Mouse (Mus musculus) T-cell, adult 2 months (primary cell): ENCODE results near the gene Ppp2ca.
"Not testable (repeated sequence)": the region's sequence is repeated elsewhere in the genome, so short reads cannot be mapped to it uniquely, and the experiment has no call there.

Experiments
- DNase-seq: peaks from one replicate; pipeline ENCODE4 v3.0.0; 2022; ENCODE audit warnings: low spot score

The Ppp2ca gene

GRCm38 (mm10) chr11:52094568-52094967, 3.9 kb upstream of the Ppp2ca start:
- no peak for DNase-seq

DNA sequence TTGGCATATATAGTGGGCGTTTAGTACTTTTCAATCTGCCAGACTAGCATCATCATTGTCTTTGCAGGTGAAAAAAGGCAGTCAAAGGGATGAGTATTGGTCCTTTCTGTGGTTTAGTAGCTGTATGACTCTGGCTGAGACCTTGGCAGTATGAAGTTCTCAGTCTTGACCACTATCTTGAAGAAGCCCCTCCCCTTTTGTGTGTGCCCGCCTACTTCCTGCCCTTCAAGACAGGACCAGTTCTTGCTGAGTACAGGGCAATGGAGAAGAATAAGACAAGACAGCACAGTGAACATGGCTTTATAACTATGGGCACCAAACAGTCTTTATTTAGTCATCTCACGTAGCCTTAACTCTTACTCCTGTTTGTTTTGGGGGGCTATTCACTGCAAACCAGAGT, 1.5 kb upstream of the Ppp2ca start:
- no peak for DNase-seq

DNA sequence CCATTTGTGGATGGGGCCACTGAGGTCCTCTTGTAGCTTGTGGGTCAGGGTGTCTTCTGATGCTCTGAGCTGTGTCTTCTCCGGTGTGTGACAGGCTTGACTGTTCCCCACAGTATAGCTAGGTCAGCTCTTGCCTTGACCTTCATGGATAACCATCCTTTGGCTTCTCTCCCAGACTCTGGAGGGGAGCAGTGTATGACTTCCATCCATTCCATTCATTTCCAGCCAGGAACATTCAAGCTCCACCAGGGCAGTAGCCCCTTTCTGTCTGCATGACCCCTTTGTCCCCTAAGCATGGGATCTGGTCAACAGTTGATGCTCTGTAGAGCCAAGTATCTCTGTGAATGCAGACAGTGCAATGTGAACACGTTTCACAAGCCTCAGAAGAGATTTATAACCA, 885 bp upstream of the Ppp2ca start:
- DNase-seq = no peak

DNA sequence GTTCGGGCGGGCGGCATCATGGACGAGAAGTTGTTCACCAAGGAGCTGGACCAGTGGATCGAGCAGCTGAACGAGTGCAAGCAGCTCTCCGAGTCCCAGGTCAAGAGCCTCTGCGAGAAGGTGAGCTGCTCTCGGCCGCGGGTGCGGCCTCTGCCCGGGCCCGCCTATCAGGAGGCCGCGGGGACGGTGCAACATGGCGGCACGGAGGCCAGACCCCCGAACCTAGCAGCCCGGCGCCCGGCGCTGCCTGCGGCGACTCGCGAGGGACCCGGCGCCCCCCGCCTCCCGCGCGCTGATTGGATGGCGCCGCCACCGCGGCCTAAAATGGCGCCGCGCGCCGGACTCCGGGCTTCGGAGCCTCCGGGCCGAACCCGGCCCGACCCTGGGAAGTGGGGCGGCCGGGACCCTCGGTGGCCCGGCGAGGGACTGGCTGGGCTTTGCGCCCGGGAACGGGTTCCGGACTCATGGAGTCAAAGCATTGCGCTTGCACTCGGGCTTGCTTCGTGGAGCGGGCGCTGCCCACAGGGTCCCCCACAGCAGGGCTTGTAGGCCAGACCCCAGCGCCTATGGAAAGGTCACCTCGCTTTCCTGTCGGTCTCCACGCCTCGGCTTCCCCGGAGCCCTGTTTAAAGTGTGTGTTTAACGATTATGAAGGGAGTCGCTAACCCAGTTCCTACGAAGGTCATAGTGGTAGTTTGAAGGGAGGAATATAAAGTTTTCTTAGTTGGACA, 715 bp downstream of the Ppp2ca start:
- DNase-seq = peak; percentile 56

- no peak for DNase-seq
Observed at GRCm38 (mm10) chr11:52099771-52100219, 1.3 kb downstream of the Ppp2ca start.

- no peak for DNase-seq
Observed at GRCm38 (mm10) chr11:52102977-52103376, 4.5 kb downstream of the Ppp2ca start.

DNA sequence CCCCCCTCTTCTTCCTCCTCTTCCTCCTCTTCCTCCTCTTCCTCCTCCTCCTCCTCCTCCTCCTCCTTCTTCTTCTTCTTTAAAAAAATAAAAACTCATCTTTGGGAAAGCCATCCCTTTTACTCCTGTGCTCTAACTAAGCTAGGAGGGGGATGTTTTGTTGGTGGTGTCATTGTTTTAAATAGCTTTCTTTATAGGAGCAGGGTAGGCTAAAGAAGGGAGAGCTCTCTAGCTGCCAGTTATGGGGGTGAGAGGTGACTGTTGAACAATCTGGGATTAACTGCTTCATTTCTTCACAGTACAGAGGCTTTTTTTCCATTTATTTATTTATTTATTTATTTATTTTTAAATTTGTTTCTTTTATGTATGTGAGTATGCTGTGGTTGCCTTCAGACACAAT, 7.0 kb downstream of the Ppp2ca start:
- DNase-seq = no peak

DNA sequence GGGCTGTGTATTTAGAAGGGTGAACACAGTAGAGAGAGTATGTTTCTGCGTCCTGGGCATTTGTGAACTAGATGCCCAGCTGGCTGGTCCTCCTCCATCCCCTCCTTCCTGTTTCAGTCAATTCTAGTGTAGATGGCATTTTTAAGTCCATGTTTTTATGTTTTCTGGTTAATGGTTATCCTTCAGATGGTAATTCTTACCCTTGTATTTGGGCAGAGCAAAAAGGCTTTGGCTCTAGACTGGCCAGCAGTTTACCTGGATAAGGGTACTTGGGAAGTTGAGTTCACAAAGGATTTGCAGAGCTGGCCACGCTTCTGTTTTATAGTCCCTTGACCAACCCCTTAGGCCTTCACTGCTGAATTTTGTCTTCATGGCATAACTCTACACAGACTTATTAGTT, 7.6 kb downstream of the Ppp2ca start:
- DNase-seq = no peak

- DNase-seq = no peak
Observed at GRCm38 (mm10) chr11:52106438-52106837, 8.0 kb downstream of the Ppp2ca start.

- DNase-seq = no peak
Observed at GRCm38 (mm10) chr11:52108796-52109195, 10.3 kb downstream of the Ppp2ca start.

GRCm38 (mm10) chr11:52109421-52109820, 10.9 kb downstream of the Ppp2ca start:
- peak; percentile 52 for DNase-seq

GRCm38 (mm10) chr11:52115479-52115878, 17.0 kb downstream of the Ppp2ca start:
- DNase-seq = no peak

DNA sequence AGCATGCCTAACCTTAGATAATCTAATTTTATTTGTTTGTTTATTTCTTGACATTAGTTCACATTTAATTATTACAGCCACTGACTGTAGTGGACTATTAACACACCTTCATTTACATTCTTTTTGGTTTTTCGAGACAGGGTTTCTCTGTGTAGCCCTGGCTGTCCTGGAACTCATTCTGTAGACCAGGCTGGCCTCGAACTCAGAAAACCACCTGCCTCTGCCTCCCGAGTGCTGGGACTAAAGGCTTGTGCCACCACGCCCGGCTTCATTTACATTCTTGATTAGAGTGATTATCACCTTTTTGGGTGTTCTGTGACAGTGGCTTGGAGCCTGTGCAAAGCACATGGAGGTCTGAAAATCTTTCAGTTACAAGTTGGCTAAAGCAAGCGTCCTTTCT, 17.6 kb downstream of the Ppp2ca start:
- DNase-seq = not testable (repeated sequence)

GRCm38 (mm10) chr11:52117156-52117555, 18.7 kb downstream of the Ppp2ca start:
- no peak for DNase-seq

- not testable (repeated sequence) for DNase-seq
Observed at GRCm38 (mm10) chr11:52120415-52120814, 21.9 kb downstream of the Ppp2ca start.

- no peak for DNase-seq
Observed at GRCm38 (mm10) chr11:52122045-52122444, 23.6 kb downstream of the Ppp2ca start.

DNA sequence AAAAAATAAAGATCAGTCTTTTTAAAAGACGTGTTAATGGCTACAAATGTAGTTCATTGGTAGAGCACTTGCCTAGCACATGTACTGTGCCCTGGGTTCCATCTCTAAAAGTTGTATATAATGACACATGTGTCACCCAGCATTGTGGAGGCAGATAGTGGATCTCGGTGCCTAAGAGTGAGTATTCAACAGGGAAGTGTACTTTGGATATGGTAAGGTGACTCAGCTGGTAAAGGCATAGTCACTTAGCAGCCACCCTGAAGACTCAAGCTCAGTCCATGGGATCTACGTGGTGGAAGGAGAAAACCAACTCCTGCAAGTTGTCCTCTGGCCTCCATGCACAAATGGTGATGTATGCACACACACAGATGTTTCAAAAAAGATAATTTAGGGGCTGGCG, 26.0 kb downstream of the Ppp2ca start:
- DNase-seq = no peak

GRCm38 (mm10) chr11:52127169-52127568, 28.7 kb downstream of the Ppp2ca start:
- DNase-seq = peak; percentile 18

DNA sequence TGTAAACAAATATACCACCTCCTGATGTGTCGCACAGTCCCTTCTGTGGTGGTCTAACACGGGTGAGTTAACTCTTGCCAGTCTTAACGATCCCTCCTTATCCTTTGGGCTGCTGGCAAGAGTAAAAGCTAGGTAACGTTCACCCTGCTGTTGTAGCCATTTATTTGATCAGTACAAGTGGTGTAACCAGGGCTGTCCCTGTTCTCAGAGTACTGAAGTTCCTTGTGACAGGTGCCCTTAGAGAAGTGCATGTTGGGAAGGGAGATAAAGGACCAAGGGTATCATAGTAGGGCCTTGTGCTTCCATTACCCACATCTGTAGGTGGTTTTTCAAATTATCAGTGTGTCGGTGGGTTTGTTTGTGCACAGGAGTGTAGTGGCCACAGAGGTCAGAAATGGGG, 29.3 kb downstream of the Ppp2ca start:
- DNase-seq = no peak

DNA sequence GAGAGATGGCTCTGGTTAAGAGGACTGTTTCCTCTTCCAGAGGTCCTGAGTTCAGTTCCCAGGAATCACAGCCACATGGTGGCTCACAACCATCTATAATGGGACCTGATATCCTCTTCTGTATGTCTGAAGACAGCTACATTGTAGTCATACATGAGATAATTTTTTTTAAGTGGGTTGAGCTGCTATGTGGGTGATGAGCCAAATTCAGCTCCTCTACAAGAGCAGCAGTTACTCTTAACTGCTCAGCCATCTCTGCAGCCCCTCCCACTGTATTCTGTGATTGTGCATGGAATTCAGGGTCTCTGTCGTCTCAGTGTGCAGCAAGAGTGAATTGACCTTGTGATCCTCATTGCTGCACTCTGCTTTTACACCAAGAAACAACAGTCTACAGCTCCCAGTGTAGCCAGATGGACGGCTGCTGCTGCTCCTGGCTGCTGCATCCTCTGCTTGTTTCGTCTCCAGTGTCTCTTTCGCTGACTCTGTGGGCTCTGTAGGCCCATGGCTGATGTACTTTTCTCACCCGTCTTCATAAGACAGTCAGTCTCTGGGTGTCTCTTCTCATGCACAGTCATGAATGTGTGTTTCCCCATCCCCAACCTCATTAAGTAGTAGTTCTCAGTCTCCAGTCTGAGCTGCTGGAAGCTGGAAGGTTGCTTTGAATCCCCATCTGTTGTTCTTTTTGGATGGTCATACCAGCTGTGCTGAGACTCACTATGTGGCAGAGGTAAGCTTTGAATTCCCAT, 30.0 kb downstream of the Ppp2ca start:
- DNase-seq = no peak

GRCm38 (mm10) chr11:52129171-52129570, 30.7 kb downstream of the Ppp2ca start:
- DNase-seq = no peak

- no peak for DNase-seq
Observed at GRCm38 (mm10) chr11:52129621-52130450, 31.4 kb downstream of the Ppp2ca start.
